Mouse (Mus musculus): Measurements from ENCODE around the gene Aqp7.

Gene Aqp7

GRCm38 (mm10) chr4:41063351-41063750, 15.4 kb upstream of the Aqp7 start:
- no peak for DNase-seq (ENCODE audit: low spot score in 2 of 2)

- DNase-seq (ENCODE audit: low spot score in 2 of 2) = no peak
Observed at GRCm38 (mm10) chr4:41057361-41057760, 9.4 kb upstream of the Aqp7 start.

- no peak for DNase-seq (ENCODE audit: low spot score in 2 of 2)
Observed at GRCm38 (mm10) chr4:41056742-41057332, 8.9 kb upstream of the Aqp7 start.

- no peak for DNase-seq (ENCODE audit: low spot score in 2 of 2)
Observed at GRCm38 (mm10) chr4:41056253-41056652, 8.3 kb upstream of the Aqp7 start.

- DNase-seq (ENCODE audit: low spot score in 2 of 2) = no peak
Observed at GRCm38 (mm10) chr4:41055111-41055510, 7.2 kb upstream of the Aqp7 start.

- DNase-seq (ENCODE audit: low spot score in 2 of 2) = no peak
Observed at GRCm38 (mm10) chr4:41051781-41052180, 3.8 kb upstream of the Aqp7 start.

GRCm38 (mm10) chr4:41050726-41051675, 3.1 kb upstream of the Aqp7 start:
- DNase-seq (ENCODE audit: low spot score in 2 of 2) = peak; percentile 76 to 91

- DNase-seq (ENCODE audit: low spot score in 2 of 2) = no peak
Observed at GRCm38 (mm10) chr4:41048926-41049325, 987 bp upstream of the Aqp7 start.

GRCm38 (mm10) chr4:41046254-41046795, 1.6 kb downstream of the Aqp7 start:
- no peak for DNase-seq (ENCODE audit: low spot score in 2 of 2)

- no peak for DNase-seq (ENCODE audit: low spot score in 2 of 2)
Observed at GRCm38 (mm10) chr4:41045288-41045687, 2.7 kb downstream of the Aqp7 start.

- no peak for DNase-seq (ENCODE audit: low spot score in 2 of 2)
Observed at GRCm38 (mm10) chr4:41043961-41044360, 4.0 kb downstream of the Aqp7 start.

GRCm38 (mm10) chr4:41042880-41043279, 5.1 kb downstream of the Aqp7 start:
- no peak for DNase-seq (ENCODE audit: low spot score in 2 of 2)

GRCm38 (mm10) chr4:41040983-41041382, 7.0 kb downstream of the Aqp7 start:
- no peak for DNase-seq (ENCODE audit: low spot score in 2 of 2)

GRCm38 (mm10) chr4:41037942-41038341, 10.0 kb downstream of the Aqp7 start:
- no peak for DNase-seq (ENCODE audit: low spot score in 2 of 2)

GRCm38 (mm10) chr4:41031242-41031641, 16.7 kb downstream of the Aqp7 start:
- DNase-seq (ENCODE audit: low spot score in 2 of 2) = no peak

- no peak for DNase-seq (ENCODE audit: low spot score in 2 of 2)
Observed at GRCm38 (mm10) chr4:41029372-41029771, 18.6 kb downstream of the Aqp7 start.

- no peak for DNase-seq (ENCODE audit: low spot score in 2 of 2)
Observed at GRCm38 (mm10) chr4:41028272-41028671, 19.7 kb downstream of the Aqp7 start.

GRCm38 (mm10) chr4:41027872-41028271, 20.1 kb downstream of the Aqp7 start:
- DNase-seq (ENCODE audit: low spot score in 2 of 2) = no peak

- no peak for DNase-seq (ENCODE audit: low spot score in 2 of 2)
Observed at GRCm38 (mm10) chr4:41026086-41026787, 21.7 kb downstream of the Aqp7 start.

- DNase-seq (ENCODE audit: low spot score in 2 of 2) = no peak
Observed at GRCm38 (mm10) chr4:41021094-41021493, 26.8 kb downstream of the Aqp7 start.

GRCm38 (mm10) chr4:41015798-41016197, 32.1 kb downstream of the Aqp7 start:
- no peak for DNase-seq (ENCODE audit: low spot score in 2 of 2)

- no peak for DNase-seq (ENCODE audit: low spot score in 2 of 2)
Observed at GRCm38 (mm10) chr4:41013351-41013750, 34.6 kb downstream of the Aqp7 start.

All from spleen, postnatal 4 days (tissue).